Mouse (Mus musculus): ENCODE measurements around the gene Il18bp. TPM values are rescaled to one million over a fixed set of nuclear protein-coding genes. Genes with fewer than 3 reads are reported as not detected.
A peak's percentile ranks its signal among the peaks of the same experiment; 100 is the strongest.

The Il18bp gene
- polyA plus RNA-seq, 1 experiment from 2014 or later: 5.2 TPM

GRCm38 (mm10) chr7:102000296-102000695, 18.2 kb downstream of the Il18bp start:
- Histone ChIP-seq H3K27ac (ENCODE audit: low read depth, low read length) (no peak overlapping the region), H3K36me3 (ENCODE audit: control insufficient read depth, insufficient read depth) (peaks cover 88% of the 10 kb centered on the region)

DNA sequence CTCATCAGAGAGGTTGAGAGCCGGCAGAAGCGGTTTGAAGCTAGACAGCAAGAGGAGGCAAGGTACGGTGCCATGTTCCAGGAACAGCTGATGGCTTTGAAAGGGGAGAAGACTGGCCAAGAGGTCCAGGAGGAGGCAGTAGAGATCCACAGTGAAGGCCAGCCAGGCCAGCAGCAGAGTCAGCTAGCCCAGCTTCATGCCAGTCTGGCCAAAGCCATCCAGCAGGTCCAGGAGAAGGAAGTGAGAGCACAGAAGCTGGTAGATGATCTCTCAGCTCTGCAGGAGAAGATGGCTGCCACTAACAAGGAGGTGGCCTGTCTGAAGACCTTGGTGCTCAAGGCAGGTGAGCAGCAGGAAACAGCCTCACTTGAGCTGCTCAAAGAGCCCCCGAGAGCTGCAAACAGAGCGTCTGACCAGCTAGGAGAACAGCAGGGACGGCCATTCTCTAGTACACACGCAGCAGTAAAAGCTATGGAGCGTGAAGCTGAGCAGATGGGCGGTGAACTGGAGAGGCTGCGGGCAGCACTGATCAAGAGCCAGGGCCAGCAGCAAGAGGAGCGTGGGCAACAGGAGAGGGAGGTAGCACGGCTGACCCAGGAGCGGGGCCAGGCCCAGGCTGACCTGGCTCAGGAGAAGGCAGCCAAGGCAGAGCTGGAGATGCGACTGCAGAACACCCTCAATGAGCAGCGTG, 18.9 kb downstream of the Il18bp start:
- no peaks in the 10 kb centered on the region for H3K4me1 ChIP-seq (replicated peaks; ENCODE audit: control insufficient read depth, insufficient read depth, low read length)
- no peak overlapping the region for H3K9ac ChIP-seq (ENCODE audit: low read depth, low read length)
- TF ChIP-seq CTCF (IDR thresholded peaks at IDR 0.05; ENCODE audit: low read depth): no peak
- no peak for ATAC-seq
- WGBS: 94% methylated on average over 15 of the region's 15 CpGs
- no peaks in the 10 kb centered on the region for H3K27me3 ChIP-seq (replicated peaks; ENCODE audit: control insufficient read depth, insufficient read depth, low read length)
- peaks cover 88% of the 10 kb centered on the region for H3K36me3 ChIP-seq (ENCODE audit: control insufficient read depth, insufficient read depth)
- no peak overlapping the region for H3K27ac ChIP-seq (ENCODE audit: low read depth, low read length)
- H3K4me3 ChIP-seq (ENCODE audit: low read depth, low read length): no peak overlapping the region
- H3K9me3 ChIP-seq (ENCODE audit: control insufficient read depth): no peaks in the 10 kb centered on the region
- no peak overlapping the region for H3K4me2 ChIP-seq (replicated peaks; ENCODE audit: low read depth)

More at GRCm38 (mm10) chr7:102000296-102000695, 18.2 kb downstream of the Il18bp start:
- no peak overlapping the region for H3K4me3 ChIP-seq (ENCODE audit: low read depth, low read length)
- no peaks in the 10 kb centered on the region for H3K4me1 ChIP-seq (replicated peaks; ENCODE audit: control insufficient read depth, insufficient read depth, low read length)
- WGBS: 92% methylated on average over 8 of the region's 8 CpGs
- no peaks in the 10 kb centered on the region for H3K9me3 ChIP-seq (ENCODE audit: control insufficient read depth)
- H3K9ac ChIP-seq (ENCODE audit: low read depth, low read length): no peak overlapping the region
- no peaks in the 10 kb centered on the region for H3K27me3 ChIP-seq (replicated peaks; ENCODE audit: control insufficient read depth, insufficient read depth, low read length)
- H3K4me2 ChIP-seq (replicated peaks; ENCODE audit: low read depth): no peak overlapping the region
- ATAC-seq: no peak
- TF ChIP-seq CTCF (IDR thresholded peaks at IDR 0.05; ENCODE audit: low read depth): no peak; the same call in 1 of the 2 replicates

GRCm38 (mm10) chr7:101998194-101998927, 20.1 kb downstream of the Il18bp start:
- no peaks in the 10 kb centered on the region for H3K27me3 ChIP-seq (replicated peaks; ENCODE audit: control insufficient read depth, insufficient read depth, low read length)
- no peaks in the 10 kb centered on the region for H3K4me1 ChIP-seq (replicated peaks; ENCODE audit: control insufficient read depth, insufficient read depth, low read length)
- H3K4me3 ChIP-seq (ENCODE audit: low read depth, low read length): no peak overlapping the region
- peaks cover 91% of the 10 kb centered on the region for H3K36me3 ChIP-seq (ENCODE audit: control insufficient read depth, insufficient read depth)
- peak; percentile 48; the same call in 1 of the 2 replicates for ATAC-seq
- no peak overlapping the region for H3K4me2 ChIP-seq (replicated peaks; ENCODE audit: low read depth)
- peak; percentile 99 for TF ChIP-seq CTCF (IDR thresholded peaks at IDR 0.05; ENCODE audit: low read depth)
- 54% methylated on average over 14 of the region's 14 CpGs for WGBS
- no peak overlapping the region for H3K9ac ChIP-seq (ENCODE audit: low read depth, low read length)
- H3K9me3 ChIP-seq (ENCODE audit: control insufficient read depth): no peaks in the 10 kb centered on the region
- peak overlapping the region; percentile 42; the same call in 1 of the 2 replicates for H3K27ac ChIP-seq (ENCODE audit: low read depth, low read length)

GRCm38 (mm10) chr7:101994241-101994640, 24.2 kb downstream of the Il18bp start:
- H3K9ac ChIP-seq (ENCODE audit: low read depth, low read length): no peak overlapping the region
- H3K4me3 ChIP-seq (ENCODE audit: low read depth, low read length): no peak overlapping the region
- WGBS: 78% methylated on average over 3 of the region's 3 CpGs
- no peaks in the 10 kb centered on the region for H3K9me3 ChIP-seq (ENCODE audit: control insufficient read depth)
- ATAC-seq: no peak
- TF ChIP-seq CTCF (IDR thresholded peaks at IDR 0.05; ENCODE audit: low read depth): no peak
- H3K4me2 ChIP-seq (replicated peaks; ENCODE audit: low read depth): no peak overlapping the region
- H3K4me1 ChIP-seq (replicated peaks; ENCODE audit: control insufficient read depth, insufficient read depth, low read length): no peaks in the 10 kb centered on the region
- peaks cover 86% of the 10 kb centered on the region for H3K36me3 ChIP-seq (ENCODE audit: control insufficient read depth, insufficient read depth)
- no peaks in the 10 kb centered on the region for H3K27me3 ChIP-seq (replicated peaks; ENCODE audit: control insufficient read depth, insufficient read depth, low read length)
- H3K27ac ChIP-seq (ENCODE audit: low read depth, low read length): no peak overlapping the region

GRCm38 (mm10) chr7:101985081-101985480, 33.4 kb downstream of the Il18bp start:
- H3K4me1 ChIP-seq (replicated peaks; ENCODE audit: control insufficient read depth, insufficient read depth, low read length): no peaks in the 10 kb centered on the region
- H3K4me2 ChIP-seq (replicated peaks; ENCODE audit: low read depth): no peak overlapping the region
- no peaks in the 10 kb centered on the region for H3K9me3 ChIP-seq (ENCODE audit: control insufficient read depth)
- no peak overlapping the region for H3K4me3 ChIP-seq (ENCODE audit: low read depth, low read length)
- no peaks in the 10 kb centered on the region for H3K27me3 ChIP-seq (replicated peaks; ENCODE audit: control insufficient read depth, insufficient read depth, low read length)
- no peak for ATAC-seq
- no peak overlapping the region for H3K9ac ChIP-seq (ENCODE audit: low read depth, low read length)
- TF ChIP-seq CTCF (IDR thresholded peaks at IDR 0.05; ENCODE audit: low read depth): no peak
- H3K36me3 ChIP-seq (ENCODE audit: control insufficient read depth, insufficient read depth): peaks cover 53% of the 10 kb centered on the region
- no peak overlapping the region for H3K27ac ChIP-seq (ENCODE audit: low read depth, low read length)
- whole genome bisulfite sequencing: 89% methylated on average over 3 of the region's 3 CpGs

GRCm38 (mm10) chr7:101982735-101983134, 35.8 kb downstream of the Il18bp start:
- WGBS: 60% methylated on average over 1 of the region's 1 CpGs
- ATAC-seq: peak; percentile 66; the same call in 1 of the 2 replicates
- H3K9ac ChIP-seq (ENCODE audit: low read depth, low read length): no peak overlapping the region
- H3K27me3 ChIP-seq (replicated peaks; ENCODE audit: control insufficient read depth, insufficient read depth, low read length): no peaks in the 10 kb centered on the region
- no peak overlapping the region for H3K4me2 ChIP-seq (replicated peaks; ENCODE audit: low read depth)
- no peak overlapping the region for H3K27ac ChIP-seq (ENCODE audit: low read depth, low read length)
- no peaks in the 10 kb centered on the region for H3K4me1 ChIP-seq (replicated peaks; ENCODE audit: control insufficient read depth, insufficient read depth, low read length)
- no peaks in the 10 kb centered on the region for H3K9me3 ChIP-seq (ENCODE audit: control insufficient read depth)
- H3K36me3 ChIP-seq (ENCODE audit: control insufficient read depth, insufficient read depth): peaks cover 32% of the 10 kb centered on the region
- no peak overlapping the region for H3K4me3 ChIP-seq (ENCODE audit: low read depth, low read length)
- TF ChIP-seq CTCF (IDR thresholded peaks at IDR 0.05; ENCODE audit: low read depth): no peak
